Mouse (Mus musculus) liver, adult 2 months (tissue): ENCODE results near the gene Aip. TPM values are rescaled to one million over a fixed set of nuclear protein-coding genes. Genes with fewer than 3 reads are reported as not detected.
"Not testable (repeated sequence)": the region's sequence is repeated elsewhere in the genome, so short reads cannot be mapped to it uniquely, and the experiment has no call there.

Experiments used
- DNase-seq: peaks from one replicate; pipeline ENCODE4 v3.0.0-alpha.2; 2011; ENCODE audit warnings: low read depth, low spot score; ENCODE audit errors: extremely low read depth
- H3K27ac ChIP-seq: fragments of 200-500 bp; replicated peaks from 2 replicates; pipeline ENCODE4 v1.5.1; 2012; ENCODE audit warnings: low read depth, mild to moderate bottlenecking, control low read depth, inconsistent platforms, low read length; ENCODE audit not compliant: insufficient read depth
- H3K27me3 ChIP-seq: fragments of 200-500 bp; 2 replicates; pipeline ENCODE4 v1.6.1; 2012; ENCODE audit warnings: mild to moderate bottlenecking, moderate library complexity, low read length, inconsistent platforms; ENCODE audit not compliant: control insufficient read depth, insufficient read depth
- H3K36me3 ChIP-seq: fragments of 200-500 bp; 2 replicates; pipeline ENCODE4 v1.6.1; 2012; ENCODE audit warnings: low read length, inconsistent platforms; ENCODE audit not compliant: control insufficient read depth, insufficient read depth
- H3K4me1 ChIP-seq: fragments of 200-500 bp; 2 replicates; pipeline ENCODE4 v1.6.1; 2011; ENCODE audit warnings: low read length; ENCODE audit not compliant: control insufficient read depth, insufficient read depth
- H3K4me3 ChIP-seq: fragments of 200-500 bp; 2 replicates; pipeline ENCODE4 v1.5.1; 2011; ENCODE audit warnings: low read depth, mild to moderate bottlenecking, control low read depth, low read length, moderate library complexity; ENCODE audit not compliant: insufficient read depth
- H3K79me2 ChIP-seq: fragments of 200-500 bp; 2 replicates; pipeline ENCODE4 v1.6.1; 2012; ENCODE audit warnings: inconsistent platforms, mild to moderate bottlenecking, low read length, moderate library complexity; ENCODE audit not compliant: control insufficient read depth, insufficient read depth
- H3K9ac ChIP-seq: fragments of 200-500 bp; 2 replicates; pipeline ENCODE4 v1.6.1; 2012; ENCODE audit warnings: low read depth, mild to moderate bottlenecking, control low read depth, inconsistent platforms, low read length
- CTCF ChIP-seq: fragments of 200-500 bp; IDR thresholded peaks from 2 replicates; pipeline ENCODE4 v1.5.1; 2011; ENCODE audit warnings: low read depth, low read length, control low read depth
- POLR2A ChIP-seq: fragments of 200-500 bp; IDR thresholded peaks from 2 replicates; pipeline ENCODE4 v1.6.1; 2011; ENCODE audit warnings: low read length, control low read depth; ENCODE audit not compliant: insufficient read depth; ENCODE audit errors: extremely low read depth
- WGBS: fragments of 180-500 bp; shearing (Covaris S2); methylation state at CpG from one replicate; pipeline ENCODE4 v1.1.7; 2018; 5-methylcytosine and 5-hydroxymethylcytosine counted together
- polyA plus RNA-seq: library from polyadenylated mRNA; depleted of rRNA; stranded (reverse); fragments of >200 nt; gene quantifications from 2 replicates; pipeline ENCODE4 v1.2.3, GENCODE M21; 2012
- total RNA-seq: library from RNA; depleted of rRNA; stranded (reverse); fragments of >200 nt; gene quantifications from 2 replicates; pipeline ENCODE4 v1.2.3, GENCODE M21; 2014

Aip gene
- total and polyA plus RNA-seq, 2 experiments, result 16.5 to 30.0 TPM

- H3K9ac ChIP-seq, result peak overlapping the region; percentile 61
- no peaks in the 10 kb centered on the region for H3K79me2 ChIP-seq
- H3K27me3 ChIP-seq, result no peaks in the 10 kb centered on the region
- H3K4me1 ChIP-seq, result peaks cover 33% of the 10 kb centered on the region
- DNase-seq, result peak; percentile 45
- peak overlapping the region; percentile 88 for H3K27ac ChIP-seq
- H3K4me3 ChIP-seq, result peak overlapping the region; percentile 8; the same call in 1 of the 2 replicates
- WGBS, result 38% methylated on average over 8 of the region's 8 CpGs
- no peaks in the 10 kb centered on the region for H3K36me3 ChIP-seq
- TF ChIP-seq POLR2A (no peak), CTCF (no peak)
These were observed 54.9 kb downstream of the Aip start for GRCm38 (mm10) chr19:4070756-4071155.

- Histone ChIP-seq H3K9ac (peak overlapping the region; percentile 61), H3K79me2 (no peaks in the 10 kb centered on the region), H3K27me3 (no peaks in the 10 kb centered on the region), H3K27ac (peak overlapping the region; percentile 88), H3K4me1 (peaks cover 30% of the 10 kb centered on the region), H3K4me3 (peak overlapping the region; percentile 12; the same call in 1 of the 2 replicates), H3K36me3 (no peaks in the 10 kb centered on the region)
- peak; percentile 84 for DNase-seq
- WGBS, result 20% methylated on average over 15 of the region's 15 CpGs
- TF ChIP-seq CTCF, result no peak
- no peak for TF ChIP-seq POLR2A
These were observed 55.3 kb downstream of the Aip start for GRCm38 (mm10) chr19:4070311-4070710.

DNA sequence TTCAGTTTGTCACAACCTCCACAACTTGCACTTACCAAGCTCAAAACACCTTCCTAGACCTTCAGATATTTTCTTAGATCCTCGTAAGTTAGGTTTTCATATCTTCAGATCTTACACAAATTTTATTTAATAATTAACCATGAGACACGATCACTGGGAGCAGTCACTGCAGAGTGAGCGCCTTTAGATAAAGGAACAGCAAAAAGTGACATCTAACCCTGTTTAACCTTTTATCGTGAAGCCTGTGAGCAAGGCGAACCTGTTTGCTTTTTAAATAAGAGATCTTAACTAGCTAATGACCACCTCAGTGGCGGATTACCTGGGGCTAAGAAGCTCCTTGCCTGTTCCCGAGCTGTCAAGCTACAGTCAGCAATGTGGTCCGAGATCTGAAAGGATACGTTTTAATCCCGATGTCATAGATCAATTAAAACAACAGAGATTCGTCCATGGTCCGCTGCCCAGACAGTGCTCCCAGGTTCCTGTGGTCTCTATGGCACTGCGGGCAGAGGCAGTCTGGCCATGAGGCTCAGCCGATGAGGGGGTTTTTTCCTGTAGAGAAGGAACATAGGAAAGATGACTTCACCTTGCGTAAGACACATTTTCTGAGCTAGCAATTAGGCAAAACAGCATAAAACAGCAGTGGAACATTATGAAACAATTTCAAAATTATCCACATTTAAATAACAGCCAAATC is 56.8 kb downstream of the Aip start:
- Histone ChIP-seq H3K4me3 (peak overlapping the region; percentile 69), H3K79me2 (no peaks in the 10 kb centered on the region), H3K4me1 (peaks cover 30% of the 10 kb centered on the region), H3K9ac (peak overlapping the region; percentile 76), H3K36me3 (no peaks in the 10 kb centered on the region), H3K27ac (peak overlapping the region; percentile 81), H3K27me3 (no peaks in the 10 kb centered on the region)
- WGBS, result 22% methylated on average over 15 of the region's 15 CpGs
- TF ChIP-seq POLR2A, result peak; percentile 56
- TF ChIP-seq CTCF, result no peak
- peak; percentile 90 for DNase-seq

GRCm38 (mm10) chr19:4068242-4068641 is 57.4 kb downstream of the Aip start:
- WGBS, result 27% methylated on average over 2 of the region's 2 CpGs
- TF ChIP-seq POLR2A, result 0 out of 2 replicates have a peak, but pooled peaks have one; percentile 18
- not testable (repeated sequence) for H3K79me2 ChIP-seq, H3K27me3 ChIP-seq, H3K36me3 ChIP-seq
- Histone ChIP-seq H3K9ac (peak overlapping the region; percentile 81), H3K27ac (peak overlapping the region; percentile 100), H3K4me1 (peaks cover 29% of the 10 kb centered on the region), H3K4me3 (peak overlapping the region; percentile 69)
- peak; percentile 89 for DNase-seq

- TF ChIP-seq POLR2A (no peak), CTCF (no peak)
These were observed 58.8 kb downstream of the Aip start for GRCm38 (mm10) chr19:4066877-4067276.

GRCm38 (mm10) chr19:4066280-4066679 is 59.4 kb downstream of the Aip start:
- H3K27ac ChIP-seq, result peak overlapping the region; percentile 88
- no peaks in the 10 kb centered on the region for H3K79me2 ChIP-seq
- H3K4me1 ChIP-seq, result peaks cover 17% of the 10 kb centered on the region
- H3K36me3 ChIP-seq, result no peaks in the 10 kb centered on the region
- H3K9ac ChIP-seq, result peak overlapping the region; percentile 71
- H3K4me3 ChIP-seq, result peak overlapping the region; percentile 22
- peak; percentile 83 for DNase-seq
- H3K27me3 ChIP-seq, result no peaks in the 10 kb centered on the region
- TF ChIP-seq CTCF (no peak), POLR2A (peak; percentile 80)
- 11% methylated on average over 6 of the region's 6 CpGs for WGBS

More at GRCm38 (mm10) chr19:4066877-4067276, 58.8 kb downstream of the Aip start:
- Histone ChIP-seq H3K4me1 (peaks cover 22% of the 10 kb centered on the region), H3K36me3 (no peaks in the 10 kb centered on the region), H3K79me2 (no peaks in the 10 kb centered on the region), H3K27me3 (no peaks in the 10 kb centered on the region), H3K9ac (peak overlapping the region; percentile 81), H3K4me3 (no peak overlapping the region), H3K27ac (peak overlapping the region; percentile 100)
- no peak for DNase-seq

DNA sequence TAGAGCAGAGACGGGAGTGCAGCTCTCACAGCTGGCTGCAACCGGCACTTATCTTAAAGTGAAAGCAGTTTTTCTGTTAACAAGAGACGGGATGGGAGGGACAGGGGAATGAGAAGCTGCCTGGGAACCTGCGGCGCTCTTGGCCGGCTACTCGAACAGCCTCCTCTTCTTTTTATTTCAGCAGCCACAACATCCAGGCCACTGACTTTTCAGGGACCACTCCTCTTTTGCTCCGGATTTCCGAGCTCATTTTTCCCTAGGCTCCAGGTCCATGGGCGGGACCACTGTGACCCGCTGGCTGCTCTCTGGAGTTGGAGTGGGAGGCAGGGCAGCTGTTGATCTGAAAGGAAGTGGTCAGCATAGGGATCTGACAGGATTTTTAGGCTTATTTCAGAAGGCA is 61.2 kb downstream of the Aip start:
- H3K79me2 ChIP-seq, H3K27me3 ChIP-seq, DNase-seq, H3K4me3 ChIP-seq, H3K36me3 ChIP-seq, H3K9ac ChIP-seq, H3K27ac ChIP-seq: not testable (repeated sequence)
- H3K4me1 ChIP-seq, result peaks cover 13% of the 10 kb centered on the region
- WGBS, result 0% methylated on average over 5 of the region's 11 CpGs
